Mouse (Mus musculus): ENCODE measurements at regions not wholly inside any gene's neighbourhood (a gene's known extent, or its start where the extent isn't known, plus 50 kb on each side); places are given as distances from the start of the nearest gene placed in this dataset.

DNA sequence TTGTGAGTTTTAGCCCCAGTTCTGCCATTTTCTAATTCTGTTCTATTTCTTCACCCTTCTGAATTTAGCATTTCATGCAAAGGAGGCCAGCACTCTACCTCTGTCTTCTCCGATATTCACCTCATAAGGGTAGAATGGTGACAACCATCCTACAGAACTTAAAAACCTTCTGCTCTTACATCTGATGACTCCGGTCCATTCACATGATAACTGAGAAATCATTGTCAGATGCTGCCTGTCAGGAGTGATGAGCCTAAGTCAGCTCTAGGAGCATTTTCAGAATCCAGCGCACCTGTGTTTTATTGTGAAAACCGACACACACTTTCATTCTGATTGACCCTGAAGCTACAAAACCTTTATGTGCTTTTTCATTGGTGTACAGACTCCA, 115.1 kb downstream of the Vmn2r79 start:
- no peak for TF ChIP-seq EP300 (IDR thresholded peaks at IDR 0.05; ENCODE audit: low read depth)
- TF ChIP-seq CTCF (IDR thresholded peaks at IDR 0.05; ENCODE audit: low read depth), result no peak
- no peak overlapping the region for H3K27ac ChIP-seq
- ATAC-seq (ENCODE audit: insufficient read depth) (no peak), DNase-seq (ENCODE audit: low read depth in 3 of 3, low spot score in 3 of 3) (no peak)
- H3K4me2 ChIP-seq (ENCODE audit: low read depth), result no peak overlapping the region
- H3K4me3 ChIP-seq (ENCODE audit: insufficient read depth in 1 of 2, low read depth in 2 of 2, low read length in 2 of 2), result no peak overlapping the region
- H3K9ac ChIP-seq (replicated peaks), result no peak overlapping the region
- H3K9me3 ChIP-seq (ENCODE audit: control insufficient read depth, low read length), result no peaks in the 10 kb centered on the region
- no peaks in the 10 kb centered on the region for H3K4me1 ChIP-seq (replicated peaks; ENCODE audit: control insufficient read depth in 2 of 2, insufficient read depth in 2 of 2, low read length in 1 of 2)
- 63% methylated on average over 4 of the region's 4 CpGs for WGBS (ENCODE audit: insufficient replicate concordance)
- H3K36me3 ChIP-seq (replicated peaks; ENCODE audit: control insufficient read depth, insufficient read depth, low read depth), result no peaks in the 10 kb centered on the region
- no peaks in the 10 kb centered on the region for H3K27me3 ChIP-seq (ENCODE audit: control insufficient read depth, insufficient read depth, low read length)

- DNase-seq (ENCODE audit: low read depth in 3 of 3, low spot score in 3 of 3), result no peak
- ATAC-seq (ENCODE audit: insufficient read depth), result no peak
- Histone ChIP-seq H3K4me1 (replicated peaks; ENCODE audit: control insufficient read depth in 2 of 2, insufficient read depth in 2 of 2, low read length in 1 of 2) (no peaks in the 10 kb centered on the region), H3K9ac (replicated peaks) (no peak overlapping the region), H3K27me3 (ENCODE audit: control insufficient read depth, insufficient read depth, low read length) (no peaks in the 10 kb centered on the region), H3K4me3 (ENCODE audit: insufficient read depth in 1 of 2, low read depth in 2 of 2, low read length in 2 of 2) (no peak overlapping the region), H3K4me2 (ENCODE audit: low read depth) (no peak overlapping the region), H3K27ac (no peak overlapping the region), H3K9me3 (ENCODE audit: control insufficient read depth, low read length) (no peaks in the 10 kb centered on the region), H3K36me3 (replicated peaks; ENCODE audit: control insufficient read depth, insufficient read depth, low read depth) (no peaks in the 10 kb centered on the region)
- WGBS (ENCODE audit: insufficient replicate concordance), result 9% methylated on average over 4 of the region's 4 CpGs
- TF ChIP-seq EP300 (IDR thresholded peaks at IDR 0.05; ENCODE audit: low read depth) (no peak), CTCF (IDR thresholded peaks at IDR 0.05; ENCODE audit: low read depth) (peak; percentile 37; the same call in 1 of the 2 replicates)
Observed at GRCm38 (mm10) chr7:87113654-87114053, 117.7 kb downstream of the Vmn2r79 start.

GRCm38 (mm10) chr7:87122516-87122915, 123.4 kb upstream of the Nox4 start:
- WGBS (ENCODE audit: insufficient replicate concordance), result 63% methylated on average over 1 of the region's 1 CpGs
- H3K27me3 ChIP-seq (ENCODE audit: control insufficient read depth, insufficient read depth, low read length), result no peaks in the 10 kb centered on the region
- no peak overlapping the region for H3K4me2 ChIP-seq (ENCODE audit: low read depth)
- H3K4me3 ChIP-seq (ENCODE audit: insufficient read depth in 1 of 2, low read depth in 2 of 2, low read length in 2 of 2), result no peak overlapping the region
- H3K9me3 ChIP-seq (ENCODE audit: control insufficient read depth, low read length), result no peaks in the 10 kb centered on the region
- no peak for TF ChIP-seq EP300 (IDR thresholded peaks at IDR 0.05; ENCODE audit: low read depth)
- no peak for TF ChIP-seq CTCF (IDR thresholded peaks at IDR 0.05; ENCODE audit: low read depth)
- DNase-seq (ENCODE audit: low read depth in 3 of 3, low spot score in 3 of 3) (no peak), ATAC-seq (ENCODE audit: insufficient read depth) (no peak)
- H3K36me3 ChIP-seq (replicated peaks; ENCODE audit: control insufficient read depth, insufficient read depth, low read depth), result no peaks in the 10 kb centered on the region
- H3K27ac ChIP-seq, result no peak overlapping the region
- H3K9ac ChIP-seq (replicated peaks), result no peak overlapping the region
- H3K4me1 ChIP-seq (replicated peaks; ENCODE audit: control insufficient read depth in 2 of 2, insufficient read depth in 2 of 2, low read length in 1 of 2), result no peaks in the 10 kb centered on the region

DNA sequence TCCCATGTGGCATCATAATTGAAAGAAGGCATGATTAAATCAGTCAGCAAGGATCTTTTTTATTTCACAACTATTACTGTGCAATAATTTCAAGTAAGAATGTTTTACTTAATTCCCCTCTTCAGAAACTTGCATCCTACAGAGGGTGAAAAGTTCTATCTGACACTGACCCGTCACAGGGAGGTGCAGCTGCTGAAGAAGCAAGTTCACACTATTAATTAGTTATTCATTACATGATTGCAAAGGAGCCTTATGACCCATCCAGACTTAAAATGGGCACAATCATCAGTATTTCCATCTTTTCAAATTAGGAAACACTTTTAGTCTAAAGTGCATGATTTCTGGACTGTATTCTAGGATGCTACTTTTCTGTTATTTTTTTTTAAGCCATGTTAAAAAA, 100.0 kb upstream of the Nox4 start:
- DNase-seq (ENCODE audit: low read depth in 3 of 3, low spot score in 3 of 3) (no peak), ATAC-seq (ENCODE audit: insufficient read depth) (no peak)
- Histone ChIP-seq H3K27ac (no peak overlapping the region), H3K4me3 (ENCODE audit: insufficient read depth in 1 of 2, low read depth in 2 of 2, low read length in 2 of 2) (no peak overlapping the region), H3K27me3 (ENCODE audit: control insufficient read depth, insufficient read depth, low read length) (no peaks in the 10 kb centered on the region), H3K9me3 (ENCODE audit: control insufficient read depth, low read length) (no peaks in the 10 kb centered on the region), H3K4me1 (replicated peaks; ENCODE audit: control insufficient read depth in 2 of 2, insufficient read depth in 2 of 2, low read length in 1 of 2) (no peaks in the 10 kb centered on the region), H3K36me3 (replicated peaks; ENCODE audit: control insufficient read depth, insufficient read depth, low read depth) (no peaks in the 10 kb centered on the region), H3K9ac (replicated peaks) (no peak overlapping the region), H3K4me2 (ENCODE audit: low read depth) (no peak overlapping the region)
- TF ChIP-seq CTCF (IDR thresholded peaks at IDR 0.05; ENCODE audit: low read depth), result no peak
- TF ChIP-seq EP300 (IDR thresholded peaks at IDR 0.05; ENCODE audit: low read depth), result no peak
- WGBS (ENCODE audit: insufficient replicate concordance), result 56% methylated on average over 1 of the region's 1 CpGs

DNA sequence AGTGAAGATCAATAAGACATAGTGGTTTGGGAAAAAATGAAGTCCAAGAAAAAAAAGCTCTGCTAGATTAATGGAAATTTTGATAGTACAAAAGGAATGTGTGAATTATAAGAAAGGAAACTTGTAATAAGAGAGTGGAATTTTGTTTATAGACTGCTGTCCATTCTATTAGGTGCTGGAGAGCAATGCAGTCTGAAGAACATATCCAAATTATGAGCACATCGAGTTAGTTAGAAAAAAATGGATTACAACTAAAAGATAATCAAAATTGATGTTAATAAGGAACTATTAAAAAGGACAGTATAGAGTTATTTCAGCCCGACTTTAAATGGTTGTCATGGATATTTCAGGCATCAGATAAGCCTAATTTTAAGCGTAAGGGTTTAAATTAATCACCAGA, 98.2 kb upstream of the Nox4 start:
- ATAC-seq (ENCODE audit: insufficient read depth), result no peak
- TF ChIP-seq CTCF (IDR thresholded peaks at IDR 0.05; ENCODE audit: low read depth) (no peak), EP300 (IDR thresholded peaks at IDR 0.05; ENCODE audit: low read depth) (no peak)

More for the DNA sequence above, 98.2 kb upstream of the Nox4 start:
- no peaks in the 10 kb centered on the region for H3K27me3 ChIP-seq (ENCODE audit: control insufficient read depth, insufficient read depth, low read length)
- no peaks in the 10 kb centered on the region for H3K36me3 ChIP-seq (replicated peaks; ENCODE audit: control insufficient read depth, insufficient read depth, low read depth)
- DNase-seq (ENCODE audit: low read depth in 3 of 3, low spot score in 3 of 3), result no peak
- no peak overlapping the region for H3K27ac ChIP-seq
- WGBS (ENCODE audit: insufficient replicate concordance), result 40% methylated on average over 3 of the region's 3 CpGs
- H3K4me2 ChIP-seq (ENCODE audit: low read depth), result no peak overlapping the region
- H3K9ac ChIP-seq (replicated peaks), result no peak overlapping the region
- no peak overlapping the region for H3K4me3 ChIP-seq (ENCODE audit: insufficient read depth in 1 of 2, low read depth in 2 of 2, low read length in 2 of 2)
- H3K9me3 ChIP-seq (ENCODE audit: control insufficient read depth, low read length), result no peaks in the 10 kb centered on the region
- H3K4me1 ChIP-seq (replicated peaks; ENCODE audit: control insufficient read depth in 2 of 2, insufficient read depth in 2 of 2, low read length in 1 of 2), result no peaks in the 10 kb centered on the region
